19 mouse cellular contexts compared by ENCODE assay signal in the genomic region with DNA sequence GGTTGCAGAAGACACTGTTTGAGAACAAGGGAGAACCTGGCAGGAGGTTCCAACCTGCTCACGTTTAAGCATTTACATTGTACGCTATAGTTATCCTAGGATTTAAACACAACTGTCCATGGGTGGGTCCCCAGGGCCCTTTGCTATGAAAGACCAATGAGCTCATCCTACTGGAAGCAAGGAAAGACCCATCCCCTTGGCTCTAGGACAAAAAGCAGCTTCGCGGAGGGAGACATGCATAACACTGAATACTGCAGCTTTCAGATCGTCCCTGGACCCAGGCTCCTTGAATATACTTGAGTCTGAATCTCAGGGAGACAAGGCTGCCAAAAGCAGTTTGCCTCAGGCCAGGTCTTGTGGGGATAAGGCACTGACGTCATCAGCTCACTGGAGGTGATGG.
DNase-seq lines count a peak whose midpoint lies in the region; TF ChIP-seq lines count a peak whose summit lies in the region.
"Had no signal": no experiment of that assay in that cellular context is flagged by ENCODE, and none has a peak within 500 bp of the region (broad histone marks: within the 10 kb centered on the region; RNA-seq: fewer than 3 reads in every experiment).

No protein-coding gene starts in this region.

- H3K4me3 ChIP-seq in gastrocnemius, adult 2 months = no peak overlapping the region
- H3K4me3 ChIP-seq: embryonic facial prominence, embryonic 13.5 days; forebrain, embryonic 13.5 days; forebrain, embryonic 15.5 days had no signal

- DNase-seq in cerebellum, adult 9-10 months = peak; percentile 20
- no peak for DNase-seq in cerebellum, adult 8-10 months
- peak; percentile 30 for DNase-seq in gastrocnemius, adult 2 months
- no peak for DNase-seq in gastrocnemius, adult 18-20 months (ENCODE audit: low spot score)
- DNase-seq in heart, postnatal 4 days = peak; percentile 35
- no peak for DNase-seq in heart, postnatal 36 days
- DNase-seq in 3T3-L1 (ENCODE audit: low read depth, low spot score) = peak; percentile 11
- no peak for DNase-seq in urinary bladder, postnatal 36 days (ENCODE audit: low spot score in 2 of 2)
- DNase-seq: adrenal gland, adult 8-10 months; adrenal gland, postnatal 14 days; adrenal gland, postnatal 36 days; cerebellum, adult 11-12 months; cerebellum, adult 2 months; cerebellum, postnatal 10 days; cerebellum, postnatal 25 days; forebrain, postnatal 0 days had no signal

- TF ChIP-seq CTCF in gastrocnemius, adult 2 months (IDR thresholded peaks at IDR 0.05) = no peak

- H3K27ac ChIP-seq in gastrocnemius, adult 2 months = no peak overlapping the region
- H3K27ac ChIP-seq: embryonic facial prominence, embryonic 13.5 days; forebrain, embryonic 13.5 days; forebrain, embryonic 15.5 days had no signal

- intact Hi-C loops in gastrocnemius, adult 2 months (cut with DNase I) = no loop called here
- intact Hi-C loops in heart, postnatal 36 days (cut with DNase I) = no loop called here

Comparison
In these comparisons a context has a peak if more than half of its experiments do, and no peak if none do; other contexts are left out.
1. DNase-seq: peak in cerebellum, adult 9-10 months (single experiment), gastrocnemius, adult 2 months (single experiment), heart, postnatal 4 days (single experiment) and 3T3-L1 (single experiment); none in cerebellum, adult 8-10 months (single experiment), gastrocnemius, adult 18-20 months (single experiment), heart, postnatal 36 days (0 of 2) and urinary bladder, postnatal 36 days (0 of 2).